Mouse (Mus musculus): ENCODE measurements at regions not wholly inside any gene's neighbourhood (a gene's known extent, or its start where the extent isn't known, plus 50 kb on each side); places are given as distances from the start of the nearest gene placed in this dataset.

DNA sequence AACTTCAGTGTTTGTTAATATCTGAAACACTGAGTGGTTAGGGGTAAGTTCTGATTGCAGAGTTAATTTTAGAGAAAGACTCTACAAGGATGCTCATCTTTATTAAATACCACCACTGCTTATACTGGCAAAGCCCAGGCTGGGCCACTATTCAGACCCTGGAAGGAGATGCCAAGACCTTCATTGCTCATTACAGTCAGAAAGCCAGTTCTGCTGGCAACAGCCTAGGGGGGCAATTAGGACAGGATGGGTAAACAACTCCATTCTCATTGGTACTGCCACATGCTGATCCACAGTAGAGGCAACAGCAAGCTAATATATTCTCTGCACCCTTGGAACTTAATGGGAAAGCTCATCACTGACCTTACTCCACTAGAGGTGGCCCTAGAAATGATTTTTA, 568.5 kb downstream of the Efnb2 start:
- no peak for DNase-seq (ENCODE audit: low read depth, low spot score)

DNA sequence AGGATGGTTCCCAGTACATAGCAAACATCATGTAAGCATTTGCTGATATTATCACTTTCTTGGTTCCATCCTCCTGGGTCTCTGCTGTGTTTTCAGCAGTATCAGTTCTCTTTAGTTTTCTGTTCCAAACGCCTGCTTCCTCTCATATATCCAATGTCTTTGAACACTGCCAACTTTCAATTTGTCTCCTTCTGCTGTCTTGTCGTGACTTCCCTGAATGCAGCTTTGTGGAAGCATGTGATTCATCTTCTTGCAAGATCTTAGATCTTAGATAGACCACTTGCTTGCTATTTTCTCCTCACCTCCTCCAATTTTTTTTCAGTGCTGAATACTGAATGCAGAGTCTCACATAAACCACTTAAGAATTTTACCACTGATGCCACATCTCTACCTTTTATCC, 576.4 kb downstream of the Efnb2 start:
- no peak for DNase-seq (ENCODE audit: low read depth, low spot score)

DNA sequence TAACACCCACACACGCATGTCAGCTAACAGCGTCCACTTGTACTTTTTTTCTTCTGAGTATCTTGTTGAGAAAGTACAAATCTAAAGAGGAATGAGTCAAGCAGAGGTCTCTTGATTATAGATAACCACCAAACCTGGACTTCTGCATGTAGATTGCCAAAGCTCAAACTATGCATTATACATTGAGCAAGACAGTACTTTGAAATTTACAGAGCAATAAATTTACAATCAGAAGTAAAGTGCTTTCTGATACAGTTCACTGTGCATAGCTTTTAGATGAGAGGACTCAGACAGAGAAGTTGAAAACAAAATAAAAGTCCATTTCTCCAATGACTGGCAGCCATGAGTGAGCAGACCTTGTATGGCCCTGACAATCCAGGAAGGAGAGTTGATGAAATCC, 597.0 kb downstream of the Efnb2 start:
- DNase-seq (ENCODE audit: low read depth, low spot score), result no peak

DNA sequence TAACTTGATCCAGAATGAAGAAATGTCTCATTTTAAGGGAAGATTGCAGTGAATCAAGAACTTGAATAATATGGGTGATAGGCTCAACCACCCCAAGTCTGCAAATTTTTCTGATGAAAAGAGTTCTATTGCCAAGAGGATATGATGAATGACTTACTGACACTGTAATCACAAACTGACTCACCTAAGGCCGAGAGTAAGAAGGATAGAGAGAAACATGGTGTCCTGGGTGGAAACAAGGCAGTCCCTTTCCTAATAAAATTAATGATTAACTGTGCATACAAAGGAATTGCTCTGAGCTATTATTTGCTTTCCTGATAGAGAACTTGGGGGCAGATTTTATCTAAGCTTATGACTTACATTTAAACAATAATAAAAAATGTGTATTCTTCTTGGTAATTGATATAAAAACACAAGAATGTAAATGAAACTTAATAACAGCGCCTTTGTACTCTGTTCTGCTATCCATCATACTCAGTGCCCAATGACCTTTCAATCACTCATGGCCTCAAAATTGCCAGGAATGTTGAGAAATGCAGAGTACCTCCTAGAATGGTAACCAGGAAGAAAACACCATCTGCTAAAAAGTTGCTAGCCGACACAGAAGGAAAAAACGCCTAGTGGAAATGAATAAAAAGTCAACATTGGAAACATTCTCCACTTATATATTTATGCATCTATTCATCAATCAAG, 606.7 kb downstream of the Efnb2 start:
- DNase-seq (ENCODE audit: low read depth, low spot score), result no peak

DNA sequence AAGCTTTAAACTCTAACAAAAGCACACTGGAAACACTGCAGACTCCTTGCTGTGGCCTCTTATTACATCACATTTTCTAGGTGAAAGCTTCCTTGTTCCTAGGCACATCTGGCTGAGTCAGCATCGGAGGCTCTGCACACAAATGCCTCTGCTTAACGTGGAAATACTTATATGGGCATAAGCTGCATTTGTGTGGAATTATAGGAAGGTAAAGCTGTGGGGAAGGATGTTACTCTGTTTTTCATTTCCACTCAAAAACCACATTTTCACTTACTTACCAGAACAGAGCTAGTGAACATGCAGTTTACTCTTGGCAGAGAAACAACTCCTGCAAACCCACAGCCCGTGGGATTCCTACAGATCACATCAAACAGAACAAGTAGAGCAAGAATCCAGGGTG, 609.9 kb downstream of the Efnb2 start:
- no peak for DNase-seq (ENCODE audit: low read depth, low spot score)

DNA sequence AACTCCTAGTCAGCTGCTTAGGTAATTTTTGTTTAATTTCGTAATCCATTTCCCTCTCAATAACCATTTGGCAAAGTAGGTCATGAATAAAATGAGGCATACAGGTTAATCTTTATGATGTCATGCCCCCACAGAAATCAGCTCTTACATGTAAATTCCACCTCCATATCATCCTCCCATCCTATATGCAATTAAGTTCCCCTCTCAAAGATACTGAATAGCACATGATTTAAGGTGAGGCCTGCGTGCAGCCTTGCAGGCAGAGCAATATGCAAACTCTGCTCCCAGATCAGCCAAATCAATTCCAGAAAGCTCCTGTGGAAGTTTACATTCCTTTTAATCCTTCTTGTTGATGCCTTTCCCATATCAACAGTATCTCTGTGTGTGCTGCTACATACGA, 610.3 kb downstream of the Efnb2 start:
- DNase-seq (ENCODE audit: low read depth, low spot score), result no peak

DNA sequence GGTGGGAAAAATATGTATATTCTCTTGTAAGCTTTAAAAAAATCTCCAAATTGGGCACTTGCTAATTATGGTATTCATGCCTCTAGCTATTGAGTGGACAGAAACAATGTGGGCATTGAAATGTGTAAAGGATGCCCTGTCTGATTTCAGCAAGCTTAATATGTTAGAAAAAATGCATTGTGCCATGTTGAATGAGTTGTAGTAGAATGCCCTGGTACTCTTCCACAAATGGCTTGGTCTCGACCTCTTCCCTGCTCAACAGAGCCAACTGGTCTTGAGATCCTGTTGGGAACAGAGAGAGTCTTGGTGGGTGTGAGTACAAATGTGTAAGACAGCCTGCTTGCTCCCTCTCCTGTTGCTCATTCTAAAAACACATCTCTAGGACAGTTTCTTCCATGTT, 616.1 kb downstream of the Efnb2 start:
- DNase-seq (ENCODE audit: low read depth, low spot score), result no peak

DNA sequence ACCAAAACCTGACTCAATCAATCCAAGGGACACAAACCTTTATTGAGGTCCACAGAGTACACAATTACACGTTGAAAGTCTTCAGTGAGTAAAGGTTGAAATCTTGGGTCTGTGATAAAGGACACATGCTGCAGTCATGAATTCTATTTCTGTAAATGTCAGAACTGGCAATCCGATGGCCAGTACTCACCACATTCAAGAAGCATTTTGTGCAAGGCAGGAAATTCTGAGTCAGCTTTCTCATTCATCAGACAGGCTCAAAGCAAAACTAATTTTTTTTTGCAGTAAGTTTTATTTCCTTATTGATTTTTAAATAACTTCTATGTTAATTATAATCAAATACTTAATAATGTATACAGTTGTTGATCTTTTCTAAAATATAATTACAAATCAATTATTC, 616.7 kb downstream of the Efnb2 start:
- no peak for DNase-seq (ENCODE audit: low read depth, low spot score)

DNA sequence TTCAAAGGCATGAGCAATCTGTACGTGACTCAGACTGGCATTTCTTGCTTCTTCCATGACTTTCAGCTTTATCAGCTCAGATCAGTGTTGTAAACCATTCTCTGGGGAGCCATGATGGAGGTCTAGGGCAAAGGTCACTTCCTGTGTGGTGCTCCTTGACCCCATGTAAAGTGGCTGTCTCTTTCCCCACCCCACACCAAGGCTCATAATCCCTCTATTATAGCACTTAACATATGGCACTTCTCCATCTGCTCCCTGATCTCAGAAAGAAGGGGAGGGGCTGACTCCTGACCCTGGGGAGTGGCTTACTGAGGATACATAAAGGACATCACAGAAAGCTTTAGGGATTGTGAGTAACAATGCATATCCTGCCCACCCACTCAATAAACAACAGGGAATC, 623.1 kb downstream of the Efnb2 start:
- no peak for DNase-seq (ENCODE audit: low read depth, low spot score)

DNA sequence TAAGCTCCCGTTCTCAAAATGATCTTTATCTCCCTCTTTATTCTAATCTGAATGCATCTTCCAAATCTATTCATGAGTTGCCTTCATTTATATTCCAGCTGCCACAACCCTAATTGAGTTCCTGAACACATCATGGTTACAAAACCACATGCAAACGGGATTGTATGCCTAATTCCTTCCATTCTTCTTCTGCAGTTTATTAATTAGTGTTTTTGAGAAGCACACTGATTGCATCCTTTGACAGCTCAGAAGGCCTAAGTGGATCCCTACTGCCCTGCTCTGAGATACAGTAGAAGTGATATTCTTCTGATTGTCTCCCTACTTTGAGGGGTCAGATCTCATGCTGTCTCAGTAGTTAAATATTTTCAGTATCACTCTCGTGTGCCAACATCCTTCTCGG, 649.9 kb downstream of the Efnb2 start:
- DNase-seq (ENCODE audit: low read depth, low spot score), result no peak

DNA sequence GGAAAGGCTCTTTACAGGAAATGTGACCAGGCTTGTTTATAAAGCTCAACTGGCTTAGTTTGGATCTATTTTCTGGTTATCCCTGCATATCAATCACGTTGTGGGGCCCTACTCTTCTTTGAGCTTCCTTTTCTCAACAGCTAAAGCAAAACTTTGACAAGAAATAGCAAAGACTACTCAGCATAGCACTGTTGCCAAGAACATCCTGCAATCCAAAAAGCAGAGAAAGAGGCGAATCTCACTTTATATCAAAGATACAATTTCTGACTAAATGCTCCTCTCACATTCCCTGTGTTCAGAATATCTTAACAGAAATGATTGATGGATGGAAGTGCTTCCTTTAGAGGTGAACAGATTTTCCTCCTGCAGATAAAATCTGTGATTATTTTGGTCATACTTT, 666.1 kb downstream of the Efnb2 start:
- no peak for DNase-seq (ENCODE audit: low read depth, low spot score)

DNA sequence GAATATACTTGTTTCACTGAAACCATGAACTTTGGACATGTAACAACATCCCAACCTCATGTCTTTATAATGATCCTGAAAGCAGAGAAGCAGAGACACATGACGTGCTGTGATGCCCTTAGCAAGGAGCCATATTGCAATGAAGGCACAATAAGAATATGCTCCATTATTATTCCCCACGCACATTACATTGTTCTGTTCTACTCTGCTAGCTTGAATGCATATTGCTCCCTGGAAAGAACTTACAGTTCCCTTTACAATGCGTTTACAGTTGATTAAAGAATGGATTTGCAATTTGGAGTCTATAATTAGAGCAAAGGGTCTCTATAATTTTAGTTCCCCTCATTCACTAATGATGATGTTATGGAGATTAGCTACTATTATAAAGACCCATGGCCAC, 672.2 kb downstream of the Efnb2 start:
- DNase-seq (ENCODE audit: low read depth, low spot score), result no peak

DNA sequence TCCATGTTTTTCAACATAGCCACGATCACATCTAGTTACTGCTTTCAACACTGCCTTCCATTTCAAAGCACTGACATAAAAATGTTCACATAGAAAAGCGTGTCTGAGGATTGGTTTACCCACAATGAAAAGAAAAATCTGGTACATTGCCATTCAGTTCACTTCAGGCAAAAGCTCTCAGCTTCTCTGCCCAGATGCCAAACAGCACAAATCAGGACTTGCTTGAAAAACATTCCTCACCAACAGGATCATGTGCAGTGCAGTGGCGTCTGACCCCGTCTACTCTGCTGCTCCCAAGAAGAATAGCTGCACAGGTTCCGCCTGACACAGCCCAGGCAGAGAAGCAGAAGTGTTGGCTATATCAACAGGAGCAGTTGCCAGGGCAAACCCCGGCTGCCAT, 684.0 kb downstream of the Efnb2 start:
- no peak for DNase-seq (ENCODE audit: low read depth, low spot score)

DNA sequence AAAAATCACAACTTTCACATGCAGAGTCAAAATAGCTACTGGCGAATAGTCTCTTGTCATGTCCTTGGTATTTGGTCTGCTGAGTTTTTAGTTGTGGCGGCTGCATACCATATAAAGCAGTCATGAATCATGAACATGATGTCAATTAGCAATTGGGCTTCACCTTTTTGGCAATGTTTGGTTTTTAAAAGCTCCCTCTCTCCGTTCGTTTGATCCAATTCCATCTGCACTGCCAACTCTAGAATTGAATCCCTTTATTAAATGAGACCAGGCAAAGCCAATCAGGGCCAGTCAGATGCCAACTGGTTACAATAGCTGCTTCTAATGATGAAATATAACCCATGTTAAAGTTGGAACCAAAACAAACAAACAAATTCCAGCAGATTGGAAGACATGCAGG, 687.3 kb downstream of the Efnb2 start:
- DNase-seq (ENCODE audit: low read depth, low spot score), result no peak

DNA sequence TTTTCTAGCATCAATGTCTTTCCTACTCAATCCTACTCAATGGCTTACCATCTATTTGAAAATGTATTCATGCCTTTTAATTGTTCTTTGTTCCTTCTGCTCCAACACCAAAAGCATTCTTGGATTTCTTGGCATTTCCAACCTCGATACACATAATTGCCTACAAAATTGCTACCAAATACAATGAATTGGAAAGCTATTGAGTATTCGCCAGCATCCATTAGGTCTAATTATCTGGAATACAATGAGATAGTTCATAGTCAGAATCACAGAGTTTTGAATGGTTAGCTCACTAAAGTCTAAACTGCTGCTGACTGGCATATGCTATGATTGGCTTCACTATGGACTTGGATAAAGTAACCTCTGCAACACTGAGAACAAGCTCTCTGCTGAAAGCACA, 696.8 kb downstream of the Efnb2 start:
- no peak for DNase-seq (ENCODE audit: low read depth, low spot score)

DNA sequence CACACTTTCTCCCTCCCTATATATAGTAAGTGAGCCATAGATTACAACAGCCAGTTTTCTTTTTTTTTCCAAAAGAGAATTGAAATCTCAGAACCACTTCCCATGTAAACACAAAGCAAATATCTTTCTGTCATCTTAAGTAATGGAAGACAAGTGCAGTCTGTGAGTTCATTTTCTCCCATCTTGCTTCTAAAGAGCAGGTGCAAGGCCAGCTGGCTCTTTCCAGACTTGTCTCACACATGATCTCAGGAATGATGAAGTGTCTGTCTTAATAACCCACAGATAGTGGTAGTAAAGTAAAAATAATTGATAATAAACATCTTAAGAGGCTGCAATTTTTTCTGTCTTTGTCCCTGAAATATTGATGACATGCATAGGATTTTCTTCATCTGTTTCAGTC, 704.3 kb downstream of the Efnb2 start:
- DNase-seq (ENCODE audit: low read depth, low spot score), result no peak

DNA sequence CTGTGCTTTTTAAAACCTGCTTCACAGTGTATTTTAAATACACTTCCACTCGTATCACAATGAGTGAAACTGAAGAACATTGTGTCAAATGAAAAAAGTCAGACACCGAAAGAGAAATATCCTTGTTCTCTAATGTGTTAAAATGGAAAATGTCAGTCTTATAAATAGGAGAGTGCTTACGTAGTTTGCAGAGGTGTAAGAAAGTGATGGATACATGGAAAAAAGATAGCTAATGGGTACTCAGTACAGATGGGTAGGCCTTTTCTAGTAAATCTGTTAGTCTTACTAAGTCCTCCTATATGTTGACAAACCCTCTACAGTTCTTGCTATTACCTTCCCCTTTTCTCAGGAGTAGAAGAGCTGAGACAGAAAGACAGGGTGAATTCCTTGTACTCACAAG, 706.2 kb downstream of the Efnb2 start:
- DNase-seq (ENCODE audit: low read depth, low spot score), result no peak

DNA sequence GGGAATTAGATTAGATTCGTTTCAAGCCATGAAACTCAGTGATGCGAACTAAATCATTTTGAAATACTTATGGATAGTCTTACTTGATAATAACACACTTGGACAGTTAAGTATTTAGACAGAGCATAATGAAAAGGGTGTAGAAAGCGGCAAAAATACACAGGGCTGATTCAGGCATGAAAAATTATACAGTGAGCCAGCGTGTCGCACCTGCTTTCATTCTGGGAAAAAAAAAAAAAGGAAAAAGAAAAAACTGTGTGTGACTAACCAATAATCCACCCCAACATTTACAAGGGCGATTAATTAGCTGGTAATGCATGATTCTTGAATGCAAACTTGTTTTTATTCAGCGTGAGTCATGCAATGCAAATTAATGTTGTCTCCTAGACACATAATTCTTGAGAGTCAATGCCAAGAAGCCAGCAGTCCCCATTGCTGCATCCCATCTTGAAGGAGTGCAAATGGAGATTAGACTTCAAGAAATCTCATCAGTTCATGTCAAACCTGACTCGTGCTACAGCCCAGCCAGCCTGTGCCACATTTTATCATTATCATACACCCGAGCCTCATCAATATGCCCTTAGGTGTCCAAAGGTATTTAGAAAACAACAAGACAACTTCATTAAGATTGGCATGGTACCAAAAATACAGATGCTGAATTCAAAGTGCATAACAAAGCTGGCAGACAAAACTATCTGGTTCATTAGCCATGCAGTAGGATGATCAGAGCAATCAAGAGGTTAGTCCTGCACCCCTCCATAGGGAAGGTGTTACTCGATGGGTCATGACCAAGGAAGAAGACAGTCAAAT, 714.9 kb downstream of the Efnb2 start:
- no peak for DNase-seq (ENCODE audit: low read depth, low spot score)

DNA sequence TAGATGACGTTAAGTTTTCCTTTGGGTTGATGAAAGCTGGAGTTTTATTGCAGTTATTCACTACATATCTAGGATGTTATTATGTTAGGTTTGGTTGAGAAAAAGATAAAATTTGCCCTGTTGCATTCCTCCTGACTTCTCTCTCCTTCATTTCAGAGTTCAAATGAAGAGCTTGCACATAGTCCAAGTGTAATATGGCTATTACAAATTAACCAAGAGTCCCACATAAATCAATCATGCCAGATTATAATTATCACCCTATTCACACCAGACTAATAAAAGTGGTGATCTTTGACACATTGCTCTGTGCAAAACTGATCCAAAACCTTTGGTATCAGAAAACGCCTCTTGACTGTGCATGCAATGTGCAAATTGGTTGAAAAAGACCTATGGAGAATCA, 724.4 kb downstream of the Efnb2 start:
- no peak for DNase-seq (ENCODE audit: low read depth, low spot score)

DNA sequence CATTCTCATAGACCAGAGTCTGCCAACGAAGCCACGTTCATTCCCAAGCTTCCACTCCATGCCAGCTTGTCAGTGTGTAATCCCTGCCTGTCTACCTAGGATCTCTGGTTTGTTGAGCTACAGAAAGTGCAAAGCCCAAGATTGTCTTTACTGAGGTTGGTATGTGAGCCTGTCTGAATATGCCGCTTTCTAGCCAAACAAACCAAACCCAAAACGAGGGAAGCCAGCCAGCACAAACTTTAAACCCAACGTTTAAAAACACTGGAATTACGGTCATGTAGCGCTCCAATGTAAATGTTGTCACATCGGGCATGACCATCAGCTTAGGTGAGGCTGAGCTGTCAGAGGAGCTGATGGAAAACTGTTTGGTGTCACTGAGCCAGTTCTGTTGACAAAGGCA, 741.6 kb downstream of the Efnb2 start:
- no peak for DNase-seq (ENCODE audit: low read depth, low spot score)

DNA sequence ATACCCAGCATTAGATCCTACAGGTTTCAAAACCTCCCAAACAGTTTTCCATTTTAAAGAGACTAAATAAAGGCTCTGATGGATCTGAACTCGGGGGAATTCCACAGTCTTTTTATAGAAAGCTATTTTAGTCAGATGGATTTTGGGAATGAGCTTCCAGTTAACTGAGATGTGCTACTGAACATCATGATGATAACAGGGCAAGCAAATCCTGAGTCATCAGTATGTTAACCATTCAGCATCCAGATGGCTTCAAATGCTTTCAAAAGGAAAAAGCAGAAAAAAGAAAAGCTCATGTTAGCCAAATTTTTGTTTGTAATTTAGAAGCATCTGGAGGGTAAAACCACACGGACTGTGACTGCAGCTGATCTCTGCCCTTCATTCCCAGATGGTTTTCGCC, 766.7 kb downstream of the Efnb2 start:
- no peak for DNase-seq (ENCODE audit: low read depth, low spot score)

DNA sequence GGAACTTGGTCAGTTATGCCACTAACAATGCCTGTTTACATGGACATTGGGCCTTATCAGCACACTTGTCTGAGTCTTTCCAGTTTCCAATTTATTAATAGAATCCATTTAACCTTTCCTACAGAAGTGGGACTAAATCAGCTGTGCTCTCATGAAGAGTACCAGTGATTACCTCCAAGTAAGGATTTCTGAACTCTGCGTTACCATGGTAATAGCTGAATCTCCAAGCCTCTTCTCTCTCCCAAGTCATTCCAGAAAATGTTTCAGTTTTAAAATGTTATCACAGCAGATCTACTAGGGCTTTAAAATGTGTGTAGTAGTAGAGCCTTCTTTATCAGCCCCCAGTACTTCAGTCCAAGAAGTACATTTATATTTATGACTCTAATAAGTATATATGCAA, 807.9 kb downstream of the Efnb2 start:
- DNase-seq (ENCODE audit: low read depth, low spot score), result no peak

DNA sequence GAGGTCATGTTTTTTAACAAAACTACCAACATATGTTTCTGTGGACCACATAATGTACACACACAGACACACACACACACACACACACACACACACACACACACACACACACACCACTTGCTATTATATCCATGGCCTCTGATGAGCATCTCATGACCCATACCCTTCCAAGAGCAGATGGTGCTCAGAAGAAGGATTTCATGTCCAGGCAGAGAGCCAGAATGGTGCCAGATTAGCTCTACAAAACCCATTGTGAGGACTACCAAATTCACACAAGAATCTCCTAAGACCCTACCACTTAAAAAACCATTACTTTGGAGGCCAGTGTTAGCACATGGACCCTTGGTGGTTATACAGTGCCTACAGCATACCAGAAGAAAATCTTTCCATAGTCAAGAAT, 810.5 kb downstream of the Efnb2 start:
- DNase-seq (ENCODE audit: low read depth, low spot score), result peak; percentile 0

DNA sequence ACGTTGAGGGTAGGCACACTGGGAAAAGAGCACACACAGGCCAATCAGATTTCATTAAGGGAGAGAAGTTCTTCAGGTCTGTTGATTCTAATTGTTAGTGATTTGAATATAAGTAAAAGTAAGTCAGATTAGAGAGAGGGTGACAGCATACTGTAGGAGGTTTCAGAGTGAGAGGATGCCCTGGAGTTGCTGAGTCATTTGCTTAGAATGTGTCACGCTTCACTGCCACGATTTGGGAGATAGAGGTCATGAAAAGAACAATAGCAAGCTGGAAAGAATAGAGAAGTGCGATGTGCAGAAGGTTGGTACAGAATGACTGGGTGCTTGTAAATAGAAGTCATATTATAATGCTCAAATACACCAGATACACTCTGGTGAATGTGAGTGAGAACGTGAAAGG, 829.1 kb downstream of the Efnb2 start:
- DNase-seq (ENCODE audit: low read depth, low spot score), result no peak
